Mouse (Mus musculus) urinary bladder, postnatal 36 days (tissue): ENCODE measurements around the gene Ppm1b.
A peak's percentile ranks its signal among the peaks of the same experiment; 100 is the strongest.

Experiments
- DNase-seq, 2 experiments: peaks; one replicate each; pipeline ENCODE4 v3.0.0; 2022; ENCODE audit warnings: low spot score in 2 of 2, mixed read lengths in 1 of 2

Ppm1b gene

GRCm38 (mm10) chr17:84956441-84956840 is at the start of gene Ppm1b:
Ppm1b (plus strand) TSS chr17:84956741.
- no peak for DNase-seq

GRCm38 (mm10) chr17:84921666-84922376 is 34.7 kb upstream of the Ppm1b start:
- no peak for DNase-seq

- DNase-seq, result no peak
These were observed 31.8 kb upstream of the Ppm1b start for GRCm38 (mm10) chr17:84924779-84925178.

GRCm38 (mm10) chr17:84926233-84926632 is 30.3 kb upstream of the Ppm1b start:
- no peak for DNase-seq

GRCm38 (mm10) chr17:84927580-84927979 is 29.0 kb upstream of the Ppm1b start:
- DNase-seq, result no peak

GRCm38 (mm10) chr17:84932943-84933342 is 23.6 kb upstream of the Ppm1b start:
- DNase-seq, result no peak

- DNase-seq, result no peak
These were observed 22.6 kb upstream of the Ppm1b start for GRCm38 (mm10) chr17:84933968-84934367.

- peak in 1 of 2 experiments; percentile 1 for DNase-seq
These were observed 20.9 kb upstream of the Ppm1b start for GRCm38 (mm10) chr17:84935620-84936019.

GRCm38 (mm10) chr17:84936301-84936700 is 20.2 kb upstream of the Ppm1b start:
- no peak for DNase-seq

GRCm38 (mm10) chr17:84936809-84937208 is 19.7 kb upstream of the Ppm1b start:
- no peak for DNase-seq

GRCm38 (mm10) chr17:84937220-84937619 is 19.3 kb upstream of the Ppm1b start:
- DNase-seq, result no peak

- no peak for DNase-seq
These were observed 18.3 kb upstream of the Ppm1b start for GRCm38 (mm10) chr17:84938215-84938614.

GRCm38 (mm10) chr17:84940017-84940731 is 16.4 kb upstream of the Ppm1b start:
- DNase-seq, result no peak

- no peak for DNase-seq
These were observed 15.2 kb upstream of the Ppm1b start for GRCm38 (mm10) chr17:84941291-84941868.

GRCm38 (mm10) chr17:84942358-84943032 is 14.0 kb upstream of the Ppm1b start:
- DNase-seq, result no peak

- no peak for DNase-seq
These were observed 13.5 kb upstream of the Ppm1b start for GRCm38 (mm10) chr17:84943033-84943393.

GRCm38 (mm10) chr17:84944348-84944747 is 12.2 kb upstream of the Ppm1b start:
- DNase-seq, result no peak

- no peak for DNase-seq
These were observed 4.0 kb upstream of the Ppm1b start for GRCm38 (mm10) chr17:84952521-84952920.

- no peak for DNase-seq
These were observed 2.8 kb upstream of the Ppm1b start for GRCm38 (mm10) chr17:84953776-84954175.

GRCm38 (mm10) chr17:84954881-84955280 is 1.7 kb upstream of the Ppm1b start:
- DNase-seq, result no peak

GRCm38 (mm10) chr17:84956931-84957486 is 468 bp downstream of the Ppm1b start:
- DNase-seq, result peak; percentile 83 to 87
